Mouse (Mus musculus): ENCODE measurements around the gene Ehmt1. TPM values are rescaled to one million over a fixed set of nuclear protein-coding genes. Genes with fewer than 3 reads are reported as not detected.
"Not testable (repeated sequence)": the region's sequence is repeated elsewhere in the genome, so short reads cannot be mapped to it uniquely, and the experiment has no call there.

Gene Ehmt1
- total RNA-seq (2018; cell fraction: chromatin; rRNA removed): 100 to 1,000 TPM in 21 of 26 experiments, 10 to 100 TPM in 5; 41.0 to 221 (median 158) TPM
- total RNA-seq (2018; cell fraction: cytosol; rRNA removed): 10 to 100 TPM in 24 of 26 experiments, 1 to 10 TPM in 2; 7.8 to 25.0 (median 18.0) TPM
- total RNA-seq (2018; cell fraction: nucleus; rRNA removed): 100 to 1,000 TPM in 2 of 26 experiments, 10 to 100 TPM in 24; 19.7 to 122 (median 58.3) TPM
- 16.4 to 30.9 TPM (median 20.2 TPM) in 3 replicates for polyA plus RNA-seq (2018)

- Histone ChIP-seq H3K79me2 (ENCODE audit: inconsistent target) (peaks cover 47% of the 10 kb centered on the region), H3K36me3 (ENCODE audit: inconsistent target) (no peaks in the 10 kb centered on the region), H3K27ac (peak within 1 kb of the TSS; percentile 42), H3K4me3 (ENCODE audit: inconsistent target) (peak within 1 kb of the TSS; percentile 84)
- 1% methylated on average over 104 of the region's 112 CpGs for WGBS (ENCODE audit: missing documents)
Measured at GRCm38 (mm10) chr2:24918930-24919838, at the start of gene Ehmt1. Gene Ehmt1 (minus strand): TSS chr2:24919614.

DNA sequence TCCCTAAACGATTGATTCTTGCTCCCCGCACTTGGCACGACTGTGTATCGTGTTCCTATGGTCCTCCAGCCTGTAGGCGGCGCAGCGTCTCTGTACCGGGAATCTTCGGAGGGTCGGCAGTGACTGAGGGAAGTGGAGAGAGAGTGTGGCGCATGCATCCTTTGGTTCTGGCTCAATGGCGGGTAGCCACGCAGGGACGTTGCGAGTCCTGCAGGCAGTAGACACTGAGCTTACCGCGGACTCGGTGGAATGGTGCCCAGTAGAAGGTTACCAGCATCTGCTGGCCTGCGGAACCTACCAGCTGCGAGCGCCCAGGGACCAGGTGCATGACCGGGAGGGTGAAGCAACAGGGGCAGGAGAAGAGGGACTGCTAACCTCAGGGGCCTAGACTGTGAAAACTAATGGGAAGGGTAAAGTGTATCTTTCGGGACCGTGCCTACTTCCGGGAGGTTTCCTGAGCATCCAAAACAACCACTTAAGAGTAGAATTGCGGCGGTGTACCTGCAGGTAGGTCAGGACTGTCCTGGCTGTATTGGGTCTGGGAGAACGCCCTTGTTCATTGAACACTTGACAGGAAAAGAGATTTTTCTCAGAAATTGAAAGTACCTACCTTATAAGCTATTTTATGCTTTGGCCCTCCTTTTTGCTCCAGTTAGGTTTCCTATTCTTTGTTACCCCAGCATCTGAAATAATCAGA lies 43.0 kb upstream of the Ehmt1 start, which contains the start of gene Dph7:
Gene Dph7, plus strand, starts transcription at position 97 of the 697 bp plus-strand sequence.
- WGBS (ENCODE audit: missing documents): under 1% methylated on average over 28 of the region's 28 CpGs
- Histone ChIP-seq H3K36me3 (ENCODE audit: inconsistent target) (peaks cover 14% of the 10 kb centered on the region; the same call in 1 of the 2 replicates), H3K4me3 (ENCODE audit: inconsistent target) (peak within 1 kb of the TSS; percentile 93), H3K27ac (peak within 1 kb of the TSS; percentile 44), H3K79me2 (ENCODE audit: inconsistent target) (peaks cover 12% of the 10 kb centered on the region)

DNA sequence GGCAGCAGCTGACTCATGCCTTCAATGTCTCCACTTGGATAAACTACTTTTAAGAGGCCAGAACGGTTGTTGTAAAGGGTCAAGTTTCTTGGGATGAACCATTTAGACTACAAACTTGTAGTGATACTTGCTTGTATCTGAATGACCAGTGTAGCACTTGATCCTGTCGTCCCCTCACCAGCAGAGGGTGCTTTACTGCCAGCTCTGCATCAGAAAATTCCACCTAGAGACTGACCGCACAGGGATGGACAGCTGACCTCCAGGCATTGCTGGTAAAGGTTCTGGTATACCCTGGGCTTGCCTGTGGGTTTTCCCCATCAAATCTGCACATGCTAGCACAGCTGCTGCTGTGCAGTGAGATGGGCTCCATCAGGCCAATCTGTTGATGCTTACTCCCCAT lies 41.5 kb upstream of the Ehmt1 start:
- Histone ChIP-seq H3K27ac (no peak overlapping the region), H3K36me3 (ENCODE audit: inconsistent target) (peaks cover 6% of the 10 kb centered on the region; the same call in 1 of the 2 replicates), H3K4me3 (ENCODE audit: inconsistent target) (no peak overlapping the region), H3K79me2 (ENCODE audit: inconsistent target) (peaks cover 12% of the 10 kb centered on the region)
- whole genome bisulfite sequencing (ENCODE audit: missing documents): 71% methylated on average over 3 of the region's 3 CpGs

DNA sequence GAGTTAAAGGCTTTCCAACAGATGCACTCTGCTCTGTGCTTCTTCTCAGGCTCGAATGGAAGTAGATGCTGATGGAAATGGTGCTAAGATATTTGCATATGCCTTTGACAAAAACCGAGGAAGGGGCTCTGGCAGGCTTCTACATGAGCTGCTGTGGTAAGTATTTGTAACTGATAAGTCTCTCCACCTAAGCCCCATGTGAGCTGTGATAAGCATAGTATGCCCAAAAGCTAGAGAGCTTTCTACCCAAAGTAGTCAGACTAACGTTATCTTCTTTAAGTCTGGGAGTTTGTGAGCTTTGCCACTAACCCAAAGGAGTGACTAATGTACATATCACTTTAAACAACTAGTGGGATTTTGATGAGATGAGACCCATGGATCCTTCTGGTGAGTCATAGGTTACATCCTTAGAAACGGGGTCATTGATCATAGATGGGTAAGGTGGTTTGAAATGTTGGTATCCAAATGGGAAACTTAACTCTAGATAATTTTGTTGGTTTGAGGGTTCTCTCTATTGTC lies 33.2 kb upstream of the Ehmt1 start:
- Histone ChIP-seq H3K27ac (no peak overlapping the region), H3K36me3 (ENCODE audit: inconsistent target) (no peaks in the 10 kb centered on the region), H3K79me2 (ENCODE audit: inconsistent target) (peaks cover 11% of the 10 kb centered on the region), H3K4me3 (ENCODE audit: inconsistent target) (no peak overlapping the region)
- 91% methylated on average over 4 of the region's 4 CpGs for WGBS (ENCODE audit: missing documents)

DNA sequence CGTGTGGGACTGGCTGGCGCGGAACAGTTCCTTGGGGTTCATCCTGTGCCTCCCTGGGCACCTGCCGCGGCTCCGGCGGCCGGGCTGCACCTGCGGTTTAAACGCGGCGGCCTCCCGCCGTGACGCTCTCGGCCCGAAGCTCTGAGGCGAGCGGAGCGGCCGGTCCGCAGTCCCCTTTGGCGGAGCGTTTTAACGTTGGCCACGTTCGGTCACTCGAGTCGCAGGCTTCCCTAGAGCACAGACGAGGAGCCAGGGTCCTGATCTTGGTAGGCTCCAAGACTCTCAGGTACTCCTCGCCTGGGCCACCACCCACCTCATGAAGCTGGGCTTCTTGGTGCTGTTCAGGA lies 30.7 kb upstream of the Ehmt1 start:
- Histone ChIP-seq H3K79me2 (ENCODE audit: inconsistent target) (peaks cover 11% of the 10 kb centered on the region), H3K36me3 (ENCODE audit: inconsistent target) (no peaks in the 10 kb centered on the region), H3K27ac (no peak overlapping the region), H3K4me3 (ENCODE audit: inconsistent target) (peak overlapping the region; percentile 41)
- under 1% methylated on average over 31 of the region's 31 CpGs for WGBS (ENCODE audit: missing documents)

GRCm38 (mm10) chr2:24949421-24950188 lies 30.2 kb upstream of the Ehmt1 start, which contains the start of gene Zmynd19:
Gene Zmynd19 (plus strand): TSS chr2:24949792.
- Histone ChIP-seq H3K4me3 (ENCODE audit: inconsistent target) (peak within 1 kb of the TSS; percentile 41), H3K79me2 (ENCODE audit: inconsistent target) (peaks cover 11% of the 10 kb centered on the region), H3K36me3 (ENCODE audit: inconsistent target) (no peaks in the 10 kb centered on the region), H3K27ac (no peak within 1 kb of the TSS)
- under 1% methylated on average over 94 of the region's 108 CpGs for WGBS (ENCODE audit: missing documents)

DNA sequence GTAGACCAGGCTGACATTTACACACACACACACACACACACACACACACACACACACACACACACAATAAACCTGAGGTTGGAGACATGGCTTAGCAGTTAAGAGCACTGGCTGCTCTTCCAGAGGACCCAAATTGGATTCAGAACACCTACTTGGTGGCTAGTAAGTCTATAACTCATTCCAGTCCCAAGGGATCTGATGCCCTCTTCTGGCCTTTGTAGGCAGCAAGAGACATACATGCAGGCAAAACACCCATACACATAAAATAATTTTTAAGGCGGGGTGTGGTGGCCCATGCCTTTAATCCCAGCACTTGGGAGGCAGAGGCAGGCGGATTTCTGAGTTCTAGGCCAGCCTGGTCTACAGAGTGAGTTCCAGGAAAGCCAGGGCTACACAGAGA lies 24.9 kb upstream of the Ehmt1 start:
- H3K79me2 ChIP-seq (ENCODE audit: inconsistent target): not testable (repeated sequence)

GRCm38 (mm10) chr2:24942092-24942491 lies 22.7 kb upstream of the Ehmt1 start:
- Histone ChIP-seq H3K79me2 (ENCODE audit: inconsistent target) (no peaks in the 10 kb centered on the region), H3K27ac (no peak overlapping the region), H3K4me3 (ENCODE audit: inconsistent target) (no peak overlapping the region), H3K36me3 (ENCODE audit: inconsistent target) (no peaks in the 10 kb centered on the region)
- WGBS (ENCODE audit: missing documents): 88% methylated on average over 4 of the region's 4 CpGs

More for the DNA sequence above, 24.9 kb upstream of the Ehmt1 start:
- not testable (repeated sequence) for H3K4me3 ChIP-seq (ENCODE audit: inconsistent target); H3K27ac ChIP-seq; H3K36me3 ChIP-seq (ENCODE audit: inconsistent target)
- 33% methylated on average over 2 of the region's 2 CpGs for WGBS (ENCODE audit: missing documents)

DNA sequence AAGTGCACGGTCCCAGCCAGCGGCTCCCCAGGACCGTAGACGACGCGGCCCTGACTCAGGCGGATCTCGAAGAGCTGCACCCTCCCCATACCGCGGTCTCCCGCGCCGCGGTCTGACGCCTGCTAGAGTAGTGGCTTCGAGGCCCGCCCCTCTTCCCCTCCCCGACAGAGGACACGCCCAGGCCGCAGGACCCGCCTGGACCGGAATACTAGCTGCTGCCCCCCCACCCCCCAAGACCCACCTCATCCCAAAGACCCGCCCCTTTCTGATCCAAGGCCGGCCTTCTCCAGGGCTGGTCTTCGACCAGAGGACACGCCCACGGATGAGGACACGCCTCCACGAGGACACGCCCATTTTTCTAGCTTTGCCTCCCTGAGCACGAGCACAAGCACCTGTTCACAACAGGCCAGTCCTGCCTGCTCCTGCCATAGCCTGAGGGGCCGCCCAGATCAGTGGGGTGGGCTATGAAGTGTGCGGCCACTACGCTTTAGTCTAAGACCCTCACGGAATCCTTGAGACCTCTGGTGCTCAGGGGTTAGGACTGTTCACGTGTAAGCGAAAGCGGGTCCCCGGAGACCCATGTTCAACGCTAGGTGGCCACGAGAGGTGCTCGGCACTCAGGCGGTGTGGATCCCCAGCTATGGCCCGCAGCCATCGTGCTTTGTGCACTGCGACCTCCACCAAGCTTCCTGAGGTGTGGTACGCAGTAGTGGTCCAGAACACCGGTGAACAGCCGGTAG lies 15.8 kb upstream of the Ehmt1 start, which contains the start of gene Arrdc1:
Gene Arrdc1, minus strand, starts transcription at position 196 of the 740 bp plus-strand sequence.
- WGBS (ENCODE audit: missing documents): 2% methylated on average over 40 of the region's 49 CpGs
- peaks cover 45% of the 10 kb centered on the region for H3K79me2 ChIP-seq (ENCODE audit: inconsistent target)
- H3K4me3 ChIP-seq (ENCODE audit: inconsistent target): peak within 1 kb of the TSS; percentile 83
- H3K27ac ChIP-seq: peak within 1 kb of the TSS; percentile 60
- no peaks in the 10 kb centered on the region for H3K36me3 ChIP-seq (ENCODE audit: inconsistent target)

GRCm38 (mm10) chr2:24934441-24934963 lies 15.1 kb upstream of the Ehmt1 start:
- H3K4me3 ChIP-seq (ENCODE audit: inconsistent target): peak overlapping the region; percentile 83
- H3K79me2 ChIP-seq (ENCODE audit: inconsistent target): peaks cover 53% of the 10 kb centered on the region
- no peaks in the 10 kb centered on the region for H3K36me3 ChIP-seq (ENCODE audit: inconsistent target)
- 2% methylated on average over 18 of the region's 19 CpGs for WGBS (ENCODE audit: missing documents)
- H3K27ac ChIP-seq: peak overlapping the region; percentile 60

DNA sequence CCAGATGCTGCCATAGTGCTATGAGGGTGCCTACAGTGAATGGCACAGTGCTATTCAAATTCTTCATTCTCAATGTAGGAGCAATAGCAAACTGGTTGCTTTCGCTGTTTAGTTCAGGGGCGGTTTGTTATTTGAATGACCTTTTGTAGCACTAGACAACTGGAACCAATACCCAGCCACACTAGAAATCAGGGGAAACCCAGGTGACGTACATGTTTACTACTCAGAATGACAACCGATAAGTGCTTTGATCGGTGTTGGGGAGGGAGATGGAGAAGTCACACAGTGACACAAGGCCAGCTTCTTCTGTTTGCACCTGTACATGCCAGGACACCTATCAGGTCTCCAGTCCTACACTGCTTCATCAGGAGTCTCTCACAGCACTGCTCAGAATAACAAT lies 10.2 kb upstream of the Ehmt1 start:
- no peak overlapping the region for H3K27ac ChIP-seq
- WGBS (ENCODE audit: missing documents): 100% methylated on average over 5 of the region's 5 CpGs
- H3K36me3 ChIP-seq (ENCODE audit: inconsistent target): peaks cover 19% of the 10 kb centered on the region; the same call in 1 of the 2 replicates
- no peak overlapping the region for H3K4me3 ChIP-seq (ENCODE audit: inconsistent target)
- H3K79me2 ChIP-seq (ENCODE audit: inconsistent target): peaks cover 71% of the 10 kb centered on the region

- Histone ChIP-seq H3K79me2 (ENCODE audit: inconsistent target) (peaks cover 66% of the 10 kb centered on the region), H3K27ac (no peak overlapping the region), H3K4me3 (ENCODE audit: inconsistent target) (no peak overlapping the region), H3K36me3 (ENCODE audit: inconsistent target) (peaks cover 19% of the 10 kb centered on the region; the same call in 1 of the 2 replicates)
- 91% methylated on average over 2 of the region's 2 CpGs for WGBS (ENCODE audit: missing documents)
Measured at GRCm38 (mm10) chr2:24929119-24929518, 9.7 kb upstream of the Ehmt1 start.
